Mouse (Mus musculus): ENCODE results near the gene Pemt. TPM values are rescaled to one million over a fixed set of nuclear protein-coding genes. Genes with fewer than 3 reads are reported as not detected.

The Pemt gene
- 4.3 and 6.2 TPM in 2 replicates for polyA plus RNA-seq (2015; fragmentation: Nextera tagmentation; extraction: Ambion mirVana)

GRCm38 (mm10) chr11:60046058-60046735 is at the start of gene Pemt:
Gene Pemt, minus strand, starts transcription at chr11:60046489.
- H3K4me3 ChIP-seq: peak within 1 kb of the TSS; percentile 61
- H3K27ac ChIP-seq: peak within 1 kb of the TSS; percentile 84
- H3K36me3 ChIP-seq: no peaks in the 10 kb centered on the region
- no peaks in the 10 kb centered on the region for H3K9me3 ChIP-seq
- peaks cover 4% of the 10 kb centered on the region for H3K4me1 ChIP-seq
- H3K9ac ChIP-seq: peak within 1 kb of the TSS; percentile 65
- peak; percentile 99 for ATAC-seq (ENCODE audit: low FRiP score, low read depth)
- no peaks in the 10 kb centered on the region for H3K27me3 ChIP-seq
- peak within 1 kb of the TSS; percentile 65 for H3K4me2 ChIP-seq (replicated peaks)
- WGBS: under 1% methylated on average over 44 of the region's 44 CpGs

DNA sequence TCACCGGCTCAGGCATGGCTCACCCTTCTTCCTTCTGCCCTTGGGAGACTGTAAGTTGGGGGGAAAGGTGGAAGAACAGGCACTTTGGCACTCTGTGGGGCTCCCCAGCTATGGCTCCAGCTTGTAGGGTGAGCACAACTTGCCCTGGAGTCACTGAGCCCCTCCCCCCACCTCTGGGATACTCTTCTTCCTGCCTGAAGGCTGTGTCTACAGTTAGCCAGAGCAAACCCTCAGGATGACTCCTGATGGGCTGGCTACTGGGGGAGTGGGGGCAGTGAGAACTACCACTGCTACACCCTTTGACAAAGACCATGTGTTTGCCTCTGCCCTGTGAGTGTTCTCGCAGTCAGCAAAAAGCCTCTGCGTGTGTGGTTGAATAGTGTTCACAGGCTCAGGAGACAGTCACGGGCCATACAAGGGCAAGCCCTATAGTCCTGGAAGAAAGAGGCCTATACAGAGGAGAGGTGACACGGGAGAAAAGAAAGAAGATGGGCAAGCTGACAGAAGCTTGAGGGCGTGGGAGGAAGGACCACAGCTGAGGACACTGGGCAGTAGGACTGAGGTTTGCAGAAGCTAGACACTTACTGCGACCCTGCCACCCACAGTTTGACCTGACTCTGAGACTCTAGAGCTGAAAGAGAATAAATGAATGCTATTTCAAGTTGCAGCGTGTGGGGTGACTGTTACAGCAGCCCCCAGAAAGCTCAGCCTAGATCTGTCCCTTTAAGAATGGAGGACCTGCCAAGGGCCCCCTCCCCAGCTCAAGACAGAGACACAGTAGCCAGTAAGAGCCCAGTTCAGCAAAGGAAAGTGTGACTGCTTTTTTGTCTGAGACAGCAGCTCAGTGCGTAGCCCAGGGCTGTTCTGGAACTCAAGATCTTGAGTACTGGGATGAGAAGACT is 48.9 kb upstream of the Pemt start:
- H3K27ac ChIP-seq: no peak overlapping the region
- 53% methylated on average over 9 of the region's 9 CpGs for WGBS
- no peak overlapping the region for H3K4me3 ChIP-seq

GRCm38 (mm10) chr11:60093984-60094587 is 47.8 kb upstream of the Pemt start:
- ATAC-seq (ENCODE audit: low FRiP score, low read depth): no peak
- peaks cover 20% of the 10 kb centered on the region for H3K4me1 ChIP-seq
- no peak overlapping the region for H3K9ac ChIP-seq
- no peaks in the 10 kb centered on the region for H3K9me3 ChIP-seq
- no peak overlapping the region for H3K27ac ChIP-seq
- H3K27me3 ChIP-seq: no peaks in the 10 kb centered on the region
- no peak overlapping the region for H3K4me3 ChIP-seq
- no peaks in the 10 kb centered on the region for H3K36me3 ChIP-seq
- H3K4me2 ChIP-seq (replicated peaks): no peak overlapping the region
- 42% methylated on average over 7 of the region's 7 CpGs for WGBS

More for the DNA sequence above, 48.9 kb upstream of the Pemt start:
- no peaks in the 10 kb centered on the region for H3K36me3 ChIP-seq
- H3K9ac ChIP-seq: no peak overlapping the region; the same call in 1 of the 2 replicates
- no peak overlapping the region for H3K4me2 ChIP-seq (replicated peaks)
- no peak for ATAC-seq (ENCODE audit: low FRiP score, low read depth)
- peaks cover 20% of the 10 kb centered on the region for H3K4me1 ChIP-seq
- H3K9me3 ChIP-seq: no peaks in the 10 kb centered on the region
- no peaks in the 10 kb centered on the region for H3K27me3 ChIP-seq

GRCm38 (mm10) chr11:60093227-60093626 is 46.9 kb upstream of the Pemt start:
- H3K36me3 ChIP-seq: no peaks in the 10 kb centered on the region
- no peak overlapping the region for H3K27ac ChIP-seq
- H3K4me3 ChIP-seq: no peak overlapping the region
- H3K27me3 ChIP-seq: no peaks in the 10 kb centered on the region
- H3K9me3 ChIP-seq: no peaks in the 10 kb centered on the region
- peaks cover 26% of the 10 kb centered on the region for H3K4me1 ChIP-seq
- no peak for ATAC-seq (ENCODE audit: low FRiP score, low read depth)
- no peak overlapping the region for H3K4me2 ChIP-seq (replicated peaks)
- no peak overlapping the region for H3K9ac ChIP-seq

- H3K27ac ChIP-seq: no peak overlapping the region
- peaks cover 26% of the 10 kb centered on the region for H3K4me1 ChIP-seq
- no peak overlapping the region for H3K9ac ChIP-seq
- no peaks in the 10 kb centered on the region for H3K9me3 ChIP-seq
- no peaks in the 10 kb centered on the region for H3K36me3 ChIP-seq
- ATAC-seq (ENCODE audit: low FRiP score, low read depth): no peak
- WGBS: 64% methylated on average over 7 of the region's 7 CpGs
- no peak overlapping the region for H3K4me2 ChIP-seq (replicated peaks)
- no peaks in the 10 kb centered on the region for H3K27me3 ChIP-seq
- H3K4me3 ChIP-seq: no peak overlapping the region
Observed at GRCm38 (mm10) chr11:60091422-60091761, 45.1 kb upstream of the Pemt start.

GRCm38 (mm10) chr11:60090696-60091421 is 44.6 kb upstream of the Pemt start:
- no peak overlapping the region for H3K4me2 ChIP-seq (replicated peaks)
- peaks cover 23% of the 10 kb centered on the region for H3K4me1 ChIP-seq
- 47% methylated on average over 5 of the region's 5 CpGs for WGBS
- H3K36me3 ChIP-seq: no peaks in the 10 kb centered on the region
- no peaks in the 10 kb centered on the region for H3K27me3 ChIP-seq
- no peak overlapping the region for H3K4me3 ChIP-seq
- no peaks in the 10 kb centered on the region for H3K9me3 ChIP-seq
- no peak overlapping the region for H3K9ac ChIP-seq
- no peak for ATAC-seq (ENCODE audit: low FRiP score, low read depth)
- H3K27ac ChIP-seq: no peak overlapping the region

- 32% methylated on average over 4 of the region's 4 CpGs for WGBS
- H3K4me1 ChIP-seq: 0 out of 2 replicates have a peak, but pooled peaks cover 6% of the 10 kb centered on the region
- ATAC-seq (ENCODE audit: low FRiP score, low read depth): peak; percentile 40; the same call in 1 of the 2 replicates
- H3K36me3 ChIP-seq: no peaks in the 10 kb centered on the region
- no peaks in the 10 kb centered on the region for H3K9me3 ChIP-seq
- H3K27ac ChIP-seq: no peak overlapping the region
- no peak overlapping the region for H3K4me3 ChIP-seq
- no peaks in the 10 kb centered on the region for H3K27me3 ChIP-seq
- no peak overlapping the region for H3K4me2 ChIP-seq (replicated peaks)
- no peak overlapping the region for H3K9ac ChIP-seq
Observed at GRCm38 (mm10) chr11:60088947-60089346, 42.7 kb upstream of the Pemt start.

DNA sequence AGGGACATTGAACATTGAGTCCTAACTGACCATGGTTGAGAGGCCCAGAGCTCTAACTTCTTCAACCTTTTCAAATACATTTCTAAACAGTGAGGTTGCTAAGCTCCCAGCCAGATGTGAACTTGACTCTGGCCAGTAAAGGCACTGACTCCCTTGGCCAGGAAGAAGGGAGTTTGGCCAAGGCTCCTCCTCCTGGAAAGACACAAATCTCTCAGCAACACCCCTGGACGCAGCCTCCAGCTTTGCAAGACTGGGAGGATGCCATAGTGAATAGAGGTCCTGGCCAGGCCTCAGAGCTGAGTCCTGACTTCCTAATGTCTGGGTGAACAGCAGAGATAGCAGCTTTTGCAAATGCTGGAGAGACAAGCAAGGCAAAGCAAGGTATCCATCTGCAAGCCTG is 40.4 kb upstream of the Pemt start:
- H3K4me1 ChIP-seq: 0 out of 2 replicates have a peak, but pooled peaks cover 6% of the 10 kb centered on the region
- 64% methylated on average over 1 of the region's 1 CpGs for WGBS
- no peak overlapping the region for H3K9ac ChIP-seq
- no peaks in the 10 kb centered on the region for H3K27me3 ChIP-seq
- no peak overlapping the region for H3K27ac ChIP-seq
- no peak overlapping the region for H3K4me2 ChIP-seq (replicated peaks)
- H3K36me3 ChIP-seq: no peaks in the 10 kb centered on the region
- ATAC-seq (ENCODE audit: low FRiP score, low read depth): no peak
- H3K4me3 ChIP-seq: no peak overlapping the region
- H3K9me3 ChIP-seq: no peaks in the 10 kb centered on the region

DNA sequence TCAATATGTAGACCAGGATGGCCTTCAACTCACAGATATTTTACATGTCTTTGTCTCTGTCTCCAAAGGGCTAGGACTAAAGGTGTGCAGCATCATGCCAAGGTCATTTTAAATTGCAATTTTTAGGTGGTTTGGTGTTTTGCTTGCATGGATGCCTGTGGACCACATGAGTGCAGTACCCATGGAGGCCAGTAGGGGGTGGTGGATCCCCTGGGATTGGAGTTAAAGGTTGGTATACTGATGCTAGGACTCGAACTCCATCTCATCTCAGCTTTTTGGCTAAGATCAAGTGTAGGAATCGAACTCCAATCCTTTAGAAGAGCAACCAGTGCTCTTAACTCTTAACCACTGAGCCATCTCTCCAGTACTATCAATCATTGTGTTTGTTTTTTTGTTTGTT is 38.3 kb upstream of the Pemt start:
- H3K27me3 ChIP-seq: no peaks in the 10 kb centered on the region

GRCm38 (mm10) chr11:60076790-60077189 is 30.5 kb upstream of the Pemt start:
- Histone ChIP-seq H3K4me1 (no peaks in the 10 kb centered on the region), H3K9me3 (no peaks in the 10 kb centered on the region), H3K4me2 (replicated peaks) (no peak overlapping the region), H3K9ac (no peak overlapping the region), H3K4me3 (no peak overlapping the region), H3K36me3 (no peaks in the 10 kb centered on the region), H3K27ac (no peak overlapping the region), H3K27me3 (no peaks in the 10 kb centered on the region)
- ATAC-seq (ENCODE audit: low FRiP score, low read depth): no peak
- WGBS: 15% methylated on average over 4 of the region's 4 CpGs

More for the DNA sequence above, 38.3 kb upstream of the Pemt start:
- Histone ChIP-seq H3K4me2 (replicated peaks) (no peak overlapping the region), H3K4me3 (no peak overlapping the region), H3K9ac (no peak overlapping the region), H3K27ac (no peak overlapping the region), H3K4me1 (0 out of 2 replicates have a peak, but pooled peaks cover 6% of the 10 kb centered on the region), H3K36me3 (no peaks in the 10 kb centered on the region), H3K9me3 (no peaks in the 10 kb centered on the region)
- no peak for ATAC-seq (ENCODE audit: low FRiP score, low read depth)
- WGBS: 35% methylated on average over 2 of the region's 2 CpGs

DNA sequence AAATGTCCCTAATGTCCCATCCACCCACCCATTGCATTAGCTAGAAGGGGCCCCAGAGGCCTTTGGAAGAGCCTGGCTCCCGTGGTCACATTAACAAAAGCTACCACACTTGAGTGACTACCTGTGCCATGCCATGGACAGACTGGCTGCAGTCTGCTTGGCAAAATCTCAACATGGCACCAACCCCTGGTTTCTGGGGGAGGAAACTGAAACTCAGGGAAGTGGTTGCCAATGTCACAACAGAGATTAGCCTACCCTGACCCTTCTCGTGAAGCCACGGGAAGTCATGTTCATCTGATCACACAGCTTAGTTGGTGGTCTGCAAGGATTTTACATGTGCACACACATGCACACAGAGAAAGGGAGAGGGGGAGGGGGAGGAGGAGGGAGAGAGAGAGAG is 29.9 kb upstream of the Pemt start:
- WGBS: 78% methylated on average over 3 of the region's 3 CpGs
- Histone ChIP-seq H3K27me3 (no peaks in the 10 kb centered on the region), H3K9ac (no peak overlapping the region), H3K27ac (no peak overlapping the region), H3K4me1 (no peaks in the 10 kb centered on the region), H3K4me3 (no peak overlapping the region), H3K4me2 (replicated peaks) (no peak overlapping the region), H3K36me3 (no peaks in the 10 kb centered on the region), H3K9me3 (no peaks in the 10 kb centered on the region)
- no peak for ATAC-seq (ENCODE audit: low FRiP score, low read depth)
